Mouse (Mus musculus) liver, postnatal 0 days (tissue): Measurements from ENCODE around the gene Cfap299. TPM values are rescaled to one million over a fixed set of nuclear protein-coding genes. Genes with fewer than 3 reads are reported as not detected.

Experiments
- ATAC-seq: fragments of 200-750 bp; cut with Nextera tagmentation; 2 replicates; pipeline ENCODE4 v1.8.0; 2017; ENCODE audit warnings: mild to moderate bottlenecking, moderate library complexity
- DNase-seq: peaks from one replicate; pipeline ENCODE4 v3.0.0-alpha.2; 2016
- H3K27ac ChIP-seq: fragments of 300-500 bp; sonication (generic); 2 replicates; pipeline ENCODE4 v1.5.1; 2014; ENCODE audit warnings: antibody characterized with exemption, moderate library complexity, mild to moderate bottlenecking, low read depth
- H3K27me3 ChIP-seq: fragments of 300-500 bp; sonication (generic); 2 replicates; pipeline ENCODE4 v1.6.1; 2014; ENCODE audit warnings: low read length, control low read depth, mixed read lengths; ENCODE audit not compliant: insufficient read depth
- H3K36me3 ChIP-seq: fragments of 300-500 bp; sonication (generic); replicated peaks from 2 replicates; pipeline ENCODE4 v1.6.1; 2014; ENCODE audit warnings: mild to moderate bottlenecking, control low read depth, low read length, moderate library complexity, mixed read lengths; ENCODE audit not compliant: insufficient read depth
- H3K4me1 ChIP-seq: fragments of 300-500 bp; sonication (generic); 2 replicates; pipeline ENCODE4 v1.6.1; 2014; ENCODE audit warnings: antibody characterized with exemption, mild to moderate bottlenecking, control low read depth; ENCODE audit not compliant: insufficient read depth
- H3K4me2 ChIP-seq: fragments of 300-500 bp; sonication (generic); 2 replicates; pipeline ENCODE4 v1.6.1; 2014; ENCODE audit warnings: low read depth, mild to moderate bottlenecking, low read length, moderate library complexity, mixed read lengths
- H3K4me3 ChIP-seq: fragments of 300-500 bp; sonication (generic); 2 replicates; pipeline ENCODE4 v1.5.1; 2014; ENCODE audit warnings: low read depth, low read length
- H3K9ac ChIP-seq: fragments of 300-500 bp; sonication (generic); replicated peaks from 2 replicates; pipeline ENCODE4 v1.6.1; 2014; ENCODE audit warnings: mild to moderate bottlenecking, moderate library complexity
- H3K9me3 ChIP-seq: fragments of 300-500 bp; sonication (generic); 2 replicates; pipeline ENCODE4 v1.6.1; 2016; ENCODE audit warnings: mild to moderate bottlenecking, control low read depth, low read length, mixed read lengths
- CTCF ChIP-seq: sonication (generic); IDR thresholded peaks from 2 replicates; pipeline ENCODE4 v1.5.1; 2016; ENCODE audit warnings: antibody characterized with exemption, low read depth
- EP300 ChIP-seq: IDR thresholded peaks from 2 replicates; pipeline ENCODE4 v1.6.1; 2016; ENCODE audit warnings: antibody characterized with exemption, low read depth, mild to moderate bottlenecking
- WGBS: fragments of 180-500 bp; shearing (Covaris S2); extraction: QIAGEN DNeasy Blood & Tissue Kit; methylation state at CpG from one replicate; pipeline ENCODE4 v1.1.7; 2014; ENCODE audit not compliant: insufficient replicate concordance; 5-methylcytosine and 5-hydroxymethylcytosine counted together
- polyA plus RNA-seq: library from polyadenylated mRNA; unstranded; fragments of >200 nt; fragmentation: Nextera tagmentation; extraction: Ambion mirVana; gene quantifications from 2 replicates; pipeline ENCODE4 v1.2.1, GENCODE M21; 2015

Cfap299 gene
- polyA plus RNA-seq, 1 experiment from 2014 or later, result not detected

- no peak for TF ChIP-seq EP300
- no peak for TF ChIP-seq CTCF
- no peak overlapping the region for H3K9ac ChIP-seq
Measured at GRCm38 (mm10) chr5:98801495-98801894, 472.4 kb downstream of the Cfap299 start.

GRCm38 (mm10) chr5:98804761-98805160 lies 475.7 kb downstream of the Cfap299 start:
- no peaks in the 10 kb centered on the region for H3K27me3 ChIP-seq
- H3K27ac ChIP-seq, result no peak overlapping the region
- H3K9ac ChIP-seq, result no peak overlapping the region
- no peak overlapping the region for H3K4me2 ChIP-seq
- TF ChIP-seq EP300 (no peak), CTCF (no peak)
- H3K4me1 ChIP-seq, result no peaks in the 10 kb centered on the region
- H3K36me3 ChIP-seq, result no peaks in the 10 kb centered on the region
- no peak for DNase-seq
- WGBS, result 72% methylated on average over 6 of the region's 6 CpGs
- no peaks in the 10 kb centered on the region for H3K9me3 ChIP-seq
- no peak overlapping the region for H3K4me3 ChIP-seq
- ATAC-seq, result no peak

More at GRCm38 (mm10) chr5:98801495-98801894, 472.4 kb downstream of the Cfap299 start:
- H3K27me3 ChIP-seq, result no peaks in the 10 kb centered on the region
- no peaks in the 10 kb centered on the region for H3K9me3 ChIP-seq
- H3K4me1 ChIP-seq, result no peaks in the 10 kb centered on the region
- WGBS, result 77% methylated on average over 5 of the region's 5 CpGs
- no peak for DNase-seq
- H3K4me3 ChIP-seq, result no peak overlapping the region
- ATAC-seq, result no peak
- H3K4me2 ChIP-seq, result no peak overlapping the region
- no peaks in the 10 kb centered on the region for H3K36me3 ChIP-seq
- H3K27ac ChIP-seq, result no peak overlapping the region

GRCm38 (mm10) chr5:98806492-98806891 lies 477.4 kb downstream of the Cfap299 start:
- Histone ChIP-seq H3K27me3 (no peaks in the 10 kb centered on the region), H3K4me1 (no peaks in the 10 kb centered on the region), H3K27ac (no peak overlapping the region), H3K36me3 (no peaks in the 10 kb centered on the region), H3K9ac (no peak overlapping the region), H3K9me3 (no peaks in the 10 kb centered on the region), H3K4me3 (no peak overlapping the region), H3K4me2 (no peak overlapping the region)
- no peak for TF ChIP-seq EP300
- TF ChIP-seq CTCF, result no peak
- no peak for DNase-seq
- ATAC-seq, result no peak
- WGBS, result 79% methylated on average over 4 of the region's 4 CpGs

- H3K4me3 ChIP-seq, result no peak overlapping the region
- H3K27me3 ChIP-seq, result no peaks in the 10 kb centered on the region
- H3K4me1 ChIP-seq, result no peaks in the 10 kb centered on the region
- DNase-seq, result no peak
- WGBS, result 79% methylated on average over 7 of the region's 7 CpGs
- H3K9ac ChIP-seq, result no peak overlapping the region
- no peak overlapping the region for H3K4me2 ChIP-seq
- H3K27ac ChIP-seq, result no peak overlapping the region
- H3K36me3 ChIP-seq, result no peaks in the 10 kb centered on the region
- no peaks in the 10 kb centered on the region for H3K9me3 ChIP-seq
- TF ChIP-seq CTCF (no peak), EP300 (no peak)
- ATAC-seq, result no peak
Measured at GRCm38 (mm10) chr5:98807022-98807421, 477.9 kb downstream of the Cfap299 start.

GRCm38 (mm10) chr5:98807953-98808352 lies 478.8 kb downstream of the Cfap299 start:
- ATAC-seq (no peak), DNase-seq (no peak)
- Histone ChIP-seq H3K27ac (no peak overlapping the region), H3K4me2 (no peak overlapping the region), H3K27me3 (no peaks in the 10 kb centered on the region), H3K4me1 (no peaks in the 10 kb centered on the region), H3K4me3 (no peak overlapping the region), H3K9ac (no peak overlapping the region), H3K36me3 (no peaks in the 10 kb centered on the region), H3K9me3 (no peaks in the 10 kb centered on the region)
- TF ChIP-seq CTCF, result no peak
- no peak for TF ChIP-seq EP300
- whole genome bisulfite sequencing, result 69% methylated on average over 9 of the region's 9 CpGs

- H3K9me3 ChIP-seq, result no peaks in the 10 kb centered on the region
- 63% methylated on average over 1 of the region's 1 CpGs for WGBS
- no peak overlapping the region for H3K4me2 ChIP-seq
- no peak for DNase-seq
- H3K27me3 ChIP-seq, result no peaks in the 10 kb centered on the region
- H3K27ac ChIP-seq, result no peak overlapping the region
- TF ChIP-seq CTCF (no peak), EP300 (no peak)
- no peaks in the 10 kb centered on the region for H3K36me3 ChIP-seq
- no peak overlapping the region for H3K4me3 ChIP-seq
- H3K9ac ChIP-seq, result no peak overlapping the region
- no peak for ATAC-seq
- H3K4me1 ChIP-seq, result no peaks in the 10 kb centered on the region
Measured at GRCm38 (mm10) chr5:98812380-98812779, 483.3 kb downstream of the Cfap299 start.

GRCm38 (mm10) chr5:98815269-98815668 lies 486.2 kb downstream of the Cfap299 start:
- Histone ChIP-seq H3K4me2 (no peak overlapping the region), H3K4me1 (no peaks in the 10 kb centered on the region), H3K27me3 (no peaks in the 10 kb centered on the region), H3K27ac (no peak overlapping the region), H3K9ac (no peak overlapping the region), H3K36me3 (no peaks in the 10 kb centered on the region), H3K4me3 (no peak overlapping the region), H3K9me3 (no peaks in the 10 kb centered on the region)
- DNase-seq (no peak), ATAC-seq (no peak)
- TF ChIP-seq CTCF, result no peak
- WGBS, result 77% methylated on average over 1 of the region's 1 CpGs
